Mouse (Mus musculus) MEL (cell line): ENCODE results near the gene Boc.

ENCODE experiments used
- CHD1 ChIP-seq: IDR thresholded peaks from 2 replicates; pipeline ENCODE4 v1.6.1; 2012; ENCODE audit warnings: low read depth, mild to moderate bottlenecking, inconsistent platforms, low read length, improper control_type of control experiment
- CHD2 ChIP-seq: IDR thresholded peaks from 2 replicates; pipeline ENCODE4 v1.6.1; 2011; ENCODE audit warnings: low read length, improper control_type of control experiment
- CTCF ChIP-seq, 3 experiments: IDR thresholded peaks in 2 of 3; conservative IDR thresholded peaks in 1 of 3; 2 replicates each; pipeline ENCODE4 v1.5.1; 2011 to 2012; ENCODE audit warnings: low read length in 3 of 3, low read depth in 2 of 3, mild to moderate bottlenecking in 2 of 3, improper control_type of control experiment in 1 of 3, inconsistent platforms in 1 of 3, mixed read lengths in 1 of 3, moderate library complexity in 1 of 3; ENCODE audit not compliant: control insufficient read depth in 1 of 3, insufficient read depth in 1 of 3, poor library complexity in 1 of 3, severe bottlenecking in 1 of 3
- E2F4 ChIP-seq: IDR thresholded peaks from 2 replicates; pipeline ENCODE4 v1.6.1; 2011; ENCODE audit warnings: low read depth, low read length, improper control_type of control experiment, borderline replicate concordance
- EP300 ChIP-seq, 2 experiments: IDR thresholded peaks; 2 replicates each; pipeline ENCODE4 v1.6.1; 2011; ENCODE audit warnings: improper control_type of control experiment in 2 of 2, low read length in 2 of 2, low read depth in 1 of 2, mild to moderate bottlenecking in 1 of 2
- MAFK ChIP-seq: IDR thresholded peaks from 2 replicates; pipeline ENCODE4 v1.6.1; 2011; ENCODE audit warnings: low read depth, mild to moderate bottlenecking, low read length, improper control_type of control experiment, borderline replicate concordance
- MAX ChIP-seq: IDR thresholded peaks from 2 replicates; pipeline ENCODE4 v1.6.1; 2011; ENCODE audit warnings: low read length, improper control_type of control experiment
- POLR2A ChIP-seq, 2 experiments: IDR thresholded peaks; 2 replicates each; pipeline ENCODE4 v1.6.1; 2011 to 2012; ENCODE audit warnings: low read length in 2 of 2, mild to moderate bottlenecking in 2 of 2, control low read depth in 1 of 2, improper control_type of control experiment in 1 of 2, low read depth in 1 of 2, moderate library complexity in 1 of 2; ENCODE audit not compliant: control insufficient read depth in 1 of 2, insufficient read depth in 1 of 2, poor library complexity in 1 of 2
- POLR2AphosphoS2 ChIP-seq: IDR thresholded peaks from 2 replicates; pipeline ENCODE4 v1.6.1; 2011; ENCODE audit warnings: low read length, improper control_type of control experiment
- TBP ChIP-seq: IDR thresholded peaks from 2 replicates; pipeline ENCODE4 v1.8.0; 2011; ENCODE audit warnings: low read depth, low read length, improper control_type of control experiment
- TCF12 ChIP-seq: IDR thresholded peaks from 2 replicates; pipeline ENCODE4 v1.6.1; 2014; ENCODE audit warnings: low read depth, mild to moderate bottlenecking, inconsistent platforms, low read length, improper control_type of control experiment, moderate library complexity
- UBTF ChIP-seq: IDR thresholded peaks from 2 replicates; pipeline ENCODE4 v1.6.1; 2012; ENCODE audit warnings: low read depth, mild to moderate bottlenecking, inconsistent platforms, low read length, improper control_type of control experiment, moderate library complexity, borderline replicate concordance; ENCODE audit not compliant: insufficient read depth

DNA sequence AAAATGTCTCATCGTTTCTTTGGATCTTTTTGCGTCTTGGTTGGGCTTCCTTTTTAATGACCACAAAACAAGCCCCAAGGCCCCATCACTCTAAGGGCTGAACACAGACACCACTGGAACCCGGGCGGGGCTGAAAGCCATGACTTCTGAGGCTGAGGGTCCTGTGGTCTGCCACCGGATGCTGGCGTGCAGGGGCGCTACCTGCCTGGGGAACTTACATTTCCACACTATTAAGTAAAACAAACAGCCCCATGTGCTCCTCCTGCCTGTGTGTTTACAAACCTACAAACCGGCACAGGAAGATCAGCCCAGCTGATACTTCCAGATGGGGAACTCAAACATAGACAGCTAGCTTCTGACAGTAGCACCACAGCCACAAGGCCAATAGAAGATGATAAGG is 11.9 kb downstream of the Boc start:
- TF ChIP-seq E2F4 (no peak), CTCF (IDR thresholded peaks at IDR 0.05 in 2 of 3, conservative IDR thresholded peaks at IDR 0.05 in 1 of 3; ENCODE audit: control insufficient read depth in 1 of 3, insufficient read depth in 1 of 3, low read depth in 2 of 3, low read length in 3 of 3, poor library complexity in 1 of 3, severe bottlenecking in 1 of 3) (no peak), CHD1 (no peak), POLR2AphosphoS2 (no peak), MAX (no peak), MAFK (no peak), UBTF (no peak), EP300 (IDR thresholded peaks at IDR 0.05; ENCODE audit: low read depth in 1 of 2, low read length in 2 of 2) (no peak), TBP (no peak), TCF12 (no peak), CHD2 (no peak), POLR2A (IDR thresholded peaks at IDR 0.05; ENCODE audit: control insufficient read depth in 1 of 2, insufficient read depth in 1 of 2, low read depth in 1 of 2, low read length in 2 of 2, poor library complexity in 1 of 2) (no peak)
